Mouse (Mus musculus) embryonic facial prominence, embryonic 14.5 days (tissue): ENCODE measurements at regions not wholly inside any gene's neighbourhood (a gene's known extent, or its start where the extent isn't known, plus 50 kb on each side); places are given as distances from the start of the nearest gene placed in this dataset.

Experiments
- ATAC-seq: fragments of 200-750 bp; cut with Nextera tagmentation; 2 replicates; pipeline ENCODE4 v1.8.0; 2017; ENCODE audit warnings: low read depth, moderate number of reproducible peaks, moderate TSS enrichment
- DNase-seq: peaks from one replicate; pipeline ENCODE4 v3.0.0-alpha.2; 2015; ENCODE audit warnings: low spot score
- H3K27ac ChIP-seq: fragments of 300-500 bp; sonication (generic); replicated peaks from 2 replicates; pipeline ENCODE4 v1.5.1; 2014; ENCODE audit warnings: low read depth, mild to moderate bottlenecking, low read length, moderate library complexity
- H3K27me3 ChIP-seq: fragments of 300-500 bp; sonication (generic); replicated peaks from 2 replicates; pipeline ENCODE4 v1.6.1; 2014; ENCODE audit warnings: low read length; ENCODE audit not compliant: control insufficient read depth, insufficient read depth
- H3K36me3 ChIP-seq: fragments of 300-500 bp; sonication (generic); 2 replicates; pipeline ENCODE4 v1.6.1; 2014; ENCODE audit warnings: low read length, mixed read lengths; ENCODE audit not compliant: control insufficient read depth, insufficient read depth
- H3K4me1 ChIP-seq: fragments of 300-500 bp; sonication (generic); 2 replicates; pipeline ENCODE4 v1.6.1; 2014; ENCODE audit warnings: antibody characterized with exemption, low read length; ENCODE audit not compliant: control insufficient read depth, insufficient read depth
- H3K4me2 ChIP-seq: fragments of 300-500 bp; sonication (generic); 2 replicates; pipeline ENCODE4 v1.6.1; 2014; ENCODE audit warnings: low read depth, mild to moderate bottlenecking, low read length, moderate library complexity, mixed read lengths
- H3K4me3 ChIP-seq: fragments of 300-500 bp; sonication (generic); 2 replicates; pipeline ENCODE4 v1.5.1; 2014; ENCODE audit warnings: low read depth, mild to moderate bottlenecking, low read length
- H3K9ac ChIP-seq: fragments of 300-500 bp; sonication (generic); 2 replicates; pipeline ENCODE4 v1.6.1; 2014; ENCODE audit warnings: low read depth, mild to moderate bottlenecking, low read length, moderate library complexity, mixed read lengths
- H3K9me3 ChIP-seq: fragments of 300-500 bp; sonication (generic); 2 replicates; pipeline ENCODE4 v1.6.1; 2016; ENCODE audit warnings: low read length; ENCODE audit not compliant: control insufficient read depth
- WGBS: fragments of 180-500 bp; shearing (Covaris S2); extraction: QIAGEN DNeasy Blood & Tissue Kit; methylation state at CpG from one replicate; pipeline ENCODE4 v1.1.7; 2014; 5-methylcytosine and 5-hydroxymethylcytosine counted together

GRCm38 (mm10) chr8:126849411-126850188, 96.0 kb downstream of the Tomm20 start:
- Histone ChIP-seq H3K4me2 (no peak overlapping the region), H3K36me3 (no peaks in the 10 kb centered on the region), H3K27me3 (no peaks in the 10 kb centered on the region), H3K4me1 (peaks cover 3% of the 10 kb centered on the region; the same call in 1 of the 2 replicates), H3K9ac (no peak overlapping the region), H3K9me3 (no peaks in the 10 kb centered on the region), H3K4me3 (no peak overlapping the region), H3K27ac (no peak overlapping the region; the same call in 1 of the 2 replicates)
- ATAC-seq (peak; percentile 17; the same call in 1 of the 2 replicates), DNase-seq (no peak)
- WGBS = 46% methylated on average over 8 of the region's 9 CpGs

- DNase-seq (no peak), ATAC-seq (no peak)
- H3K36me3 ChIP-seq = no peaks in the 10 kb centered on the region
- no peak overlapping the region for H3K27ac ChIP-seq
- no peak overlapping the region for H3K9ac ChIP-seq
- H3K4me3 ChIP-seq = no peak overlapping the region
- no peaks in the 10 kb centered on the region for H3K27me3 ChIP-seq
- WGBS = 87% methylated on average over 13 of the region's 13 CpGs
- no peak overlapping the region for H3K4me2 ChIP-seq
- H3K9me3 ChIP-seq = no peaks in the 10 kb centered on the region
- H3K4me1 ChIP-seq = no peaks in the 10 kb centered on the region
Observed at GRCm38 (mm10) chr8:126848369-126849105, 97.1 kb downstream of the Tomm20 start.

GRCm38 (mm10) chr8:126847664-126848353, 97.8 kb downstream of the Tomm20 start:
- WGBS = 63% methylated on average over 8 of the region's 8 CpGs
- no peak for DNase-seq
- H3K27ac ChIP-seq = no peak overlapping the region

GRCm38 (mm10) chr8:126846188-126846565, 99.5 kb downstream of the Tomm20 start:
- no peak overlapping the region for H3K9ac ChIP-seq
- ATAC-seq (no peak), DNase-seq (no peak)
- no peak overlapping the region for H3K4me3 ChIP-seq
- no peaks in the 10 kb centered on the region for H3K27me3 ChIP-seq
- peaks cover 4% of the 10 kb centered on the region; the same call in 1 of the 2 replicates for H3K4me1 ChIP-seq
- H3K4me2 ChIP-seq = no peak overlapping the region
- no peaks in the 10 kb centered on the region for H3K36me3 ChIP-seq
- no peaks in the 10 kb centered on the region for H3K9me3 ChIP-seq
- no peak overlapping the region for H3K27ac ChIP-seq
- 53% methylated on average over 3 of the region's 3 CpGs for WGBS

More at GRCm38 (mm10) chr8:126847664-126848353, 97.8 kb downstream of the Tomm20 start:
- no peaks in the 10 kb centered on the region for H3K4me1 ChIP-seq
- no peaks in the 10 kb centered on the region for H3K36me3 ChIP-seq
- H3K4me2 ChIP-seq = no peak overlapping the region
- no peak for ATAC-seq
- no peaks in the 10 kb centered on the region for H3K9me3 ChIP-seq
- H3K4me3 ChIP-seq = no peak overlapping the region
- H3K27me3 ChIP-seq = no peaks in the 10 kb centered on the region
- H3K9ac ChIP-seq = no peak overlapping the region

GRCm38 (mm10) chr8:126845530-126846187, 100.0 kb downstream of the Tomm20 start:
- H3K9ac ChIP-seq = no peak overlapping the region
- peaks cover 4% of the 10 kb centered on the region; the same call in 1 of the 2 replicates for H3K4me1 ChIP-seq
- H3K27me3 ChIP-seq = no peaks in the 10 kb centered on the region
- H3K27ac ChIP-seq = no peak overlapping the region
- H3K9me3 ChIP-seq = no peaks in the 10 kb centered on the region
- WGBS = 84% methylated on average over 14 of the region's 14 CpGs
- DNase-seq (no peak), ATAC-seq (no peak)
- H3K4me3 ChIP-seq = no peak overlapping the region
- H3K4me2 ChIP-seq = no peak overlapping the region
- H3K36me3 ChIP-seq = no peaks in the 10 kb centered on the region

GRCm38 (mm10) chr8:126844627-126845026, 101.0 kb downstream of the Tomm20 start:
- DNase-seq = no peak
- Histone ChIP-seq H3K4me1 (peaks cover 8% of the 10 kb centered on the region), H3K27me3 (no peaks in the 10 kb centered on the region), H3K9ac (no peak overlapping the region), H3K9me3 (no peaks in the 10 kb centered on the region), H3K27ac (no peak overlapping the region), H3K4me2 (no peak overlapping the region), H3K4me3 (no peak overlapping the region), H3K36me3 (no peaks in the 10 kb centered on the region)
- 80% methylated on average over 4 of the region's 4 CpGs for WGBS
- ATAC-seq = no peak

GRCm38 (mm10) chr8:126841187-126841586, 104.5 kb downstream of the Tomm20 start:
- DNase-seq (no peak), ATAC-seq (no peak)
- no peak overlapping the region for H3K4me3 ChIP-seq
- H3K4me2 ChIP-seq = no peak overlapping the region
- no peaks in the 10 kb centered on the region for H3K36me3 ChIP-seq
- H3K9me3 ChIP-seq = no peaks in the 10 kb centered on the region
- H3K4me1 ChIP-seq = peaks cover 29% of the 10 kb centered on the region
- 61% methylated on average over 7 of the region's 7 CpGs for WGBS
- no peak overlapping the region for H3K27ac ChIP-seq
- H3K27me3 ChIP-seq = no peaks in the 10 kb centered on the region
- H3K9ac ChIP-seq = no peak overlapping the region

- Histone ChIP-seq H3K4me2 (peak overlapping the region; percentile 41), H3K27ac (peak overlapping the region; percentile 92), H3K36me3 (no peaks in the 10 kb centered on the region), H3K4me1 (peaks cover 34% of the 10 kb centered on the region), H3K9me3 (no peaks in the 10 kb centered on the region), H3K9ac (peak overlapping the region; percentile 9; the same call in 1 of the 2 replicates), H3K27me3 (no peaks in the 10 kb centered on the region), H3K4me3 (no peak overlapping the region)
- DNase-seq = peak; percentile 94
- WGBS = 15% methylated on average over 5 of the region's 5 CpGs
- peak; percentile 93 for ATAC-seq
Observed at GRCm38 (mm10) chr8:126839712-126840355, 105.8 kb downstream of the Tomm20 start.
